ENCODE assay signal across 8 mouse cellular contexts in the genomic region with DNA sequence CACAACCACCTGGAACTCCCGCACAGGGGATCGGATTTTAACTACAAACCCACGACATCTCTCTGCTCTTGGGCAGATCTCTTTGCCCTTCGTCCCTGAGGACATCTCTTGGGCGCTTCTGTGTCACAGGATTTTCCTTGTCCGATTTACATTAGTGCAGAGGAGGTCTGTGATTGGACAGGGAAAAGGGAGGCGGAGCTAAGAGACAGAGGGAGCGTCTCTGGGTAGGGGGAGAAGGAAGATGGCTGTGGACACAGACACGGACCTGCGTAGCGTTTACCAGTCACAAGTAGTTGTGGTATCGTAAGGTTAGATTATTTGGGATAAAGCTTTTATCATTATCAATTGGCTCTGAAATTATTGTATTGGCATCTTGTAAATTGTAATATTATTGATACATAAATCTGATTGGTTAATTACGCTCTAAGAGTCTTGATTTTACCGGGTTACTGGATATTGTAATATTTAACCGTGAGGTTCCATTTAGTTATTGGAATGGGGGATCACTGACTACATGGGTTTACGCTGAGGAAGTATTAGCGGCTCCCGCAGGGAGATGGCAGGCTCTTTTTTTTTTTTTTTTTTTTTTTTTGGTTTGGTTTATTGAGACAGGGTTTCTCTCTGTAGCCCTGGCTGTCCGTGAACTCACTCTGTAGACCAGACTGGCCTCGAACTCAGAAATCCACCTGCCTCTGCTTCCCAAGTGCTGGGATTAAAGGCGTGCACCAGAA. TPM values are rescaled to one million over a fixed set of nuclear protein-coding genes. Genes with fewer than 3 reads are reported as not detected.
DNase-seq lines count a peak whose midpoint lies in the region; ATAC-seq and TF ChIP-seq lines count a peak whose summit lies in the region.

No protein-coding gene starts in this region.

- ATAC-seq in heart, embryonic 15.5 days (replicated peaks; ENCODE audit: insufficient number of reproducible peaks, insufficient read depth, low FRiP score, low read depth), result no peak
- ATAC-seq in hindbrain, embryonic 16.5 days, result peak; percentile 94
- peak; percentile 91 for ATAC-seq in midbrain, postnatal 0 days (ENCODE audit: low FRiP score)

- TF ChIP-seq CTCF in brain, embryonic 14.5 days (IDR thresholded peaks at IDR 0.05; ENCODE audit: borderline replicate concordance, extremely low read depth, insufficient read depth, insufficient read length), result no peak
- no peak for TF ChIP-seq CTCF in midbrain, postnatal 0 days (IDR thresholded peaks at IDR 0.05)

- 39% methylated on average over 21 of the region's 21 CpGs for WGBS in heart, embryonic 15.5 days
- 30% methylated on average over 21 of the region's 21 CpGs for WGBS in hindbrain, embryonic 16.5 days
- 27% methylated on average over 21 of the region's 21 CpGs for WGBS in midbrain, postnatal 0 days

- no peaks in the 10 kb centered on the region for H3K27me3 ChIP-seq in heart, embryonic 15.5 days
- no peaks in the 10 kb centered on the region for H3K27me3 ChIP-seq in hindbrain, embryonic 16.5 days (replicated peaks; ENCODE audit: control insufficient read depth, insufficient read depth, low read length)
- no peaks in the 10 kb centered on the region for H3K27me3 ChIP-seq in midbrain, postnatal 0 days (ENCODE audit: insufficient read depth, low read length)

- DNase-seq in heart, postnatal 14 days, result no peak
- peak; percentile 84 for DNase-seq in brain, embryonic 14.5 days (ENCODE audit: low read depth)
- DNase-seq in midbrain, postnatal 0 days (ENCODE audit: low spot score), result peak; percentile 70
- no peak for DNase-seq in layer of hippocampus, adult 11-12 months (ENCODE audit: low spot score)
- no peak for DNase-seq in cerebellum, adult 11-12 months
- no peak for DNase-seq in left cerebral cortex, adult 18-20 months (ENCODE audit: low spot score in 2 of 2)

- intact Hi-C loops in heart, postnatal 14 days (cut with DNase I), result loop anchor here (10.0 kb wide), 1 partner anchor 279 kb away; the partner anchor contains the start of gene Eno2

- H3K4me3 ChIP-seq in heart, embryonic 15.5 days, result peak overlapping the region; percentile 6; the same call in 1 of the 2 replicates
- H3K4me3 ChIP-seq in hindbrain, embryonic 16.5 days (ENCODE audit: low read length), result peak overlapping the region; percentile 35
- H3K4me3 ChIP-seq in midbrain, postnatal 0 days (ENCODE audit: low read depth, low read length), result peak overlapping the region; percentile 29

- H3K27ac ChIP-seq in heart, embryonic 15.5 days, result no peak overlapping the region
- peak overlapping the region; percentile 26; the same call in 1 of the 2 replicates for H3K27ac ChIP-seq in hindbrain, embryonic 16.5 days (ENCODE audit: low read depth, low read length)
- H3K27ac ChIP-seq in midbrain, postnatal 0 days (ENCODE audit: low read depth, low read length), result peak overlapping the region; percentile 26

- peak; percentile 20; the same call in 1 of the 2 replicates for TF ChIP-seq POLR2A in brain, embryonic 14.5 days (IDR thresholded peaks at IDR 0.05; ENCODE audit: borderline replicate concordance, extremely low read depth, insufficient read depth, insufficient read length, poor library complexity, severe bottlenecking)

- no peaks in the 10 kb centered on the region for H3K36me3 ChIP-seq in heart, embryonic 15.5 days
- no peaks in the 10 kb centered on the region for H3K36me3 ChIP-seq in hindbrain, embryonic 16.5 days (ENCODE audit: control insufficient read depth, insufficient read depth, low read length)
- H3K36me3 ChIP-seq in midbrain, postnatal 0 days (ENCODE audit: insufficient read depth, low read length), result no peaks in the 10 kb centered on the region

- H3K9me3 ChIP-seq in heart, embryonic 15.5 days (replicated peaks), result no peaks in the 10 kb centered on the region
- no peaks in the 10 kb centered on the region for H3K9me3 ChIP-seq in hindbrain, embryonic 16.5 days (ENCODE audit: control insufficient read depth, low read length)
- H3K9me3 ChIP-seq in midbrain, postnatal 0 days (ENCODE audit: low read length), result no peaks in the 10 kb centered on the region

- no peak overlapping the region for H3K9ac ChIP-seq in heart, embryonic 15.5 days
- H3K9ac ChIP-seq in hindbrain, embryonic 16.5 days (ENCODE audit: low read depth, low read length), result no peak overlapping the region
- no peak overlapping the region; the same call in 1 of the 2 replicates for H3K9ac ChIP-seq in midbrain, postnatal 0 days (replicated peaks; ENCODE audit: low read length, poor library complexity, severe bottlenecking)

- no peaks in the 10 kb centered on the region for H3K4me1 ChIP-seq in heart, embryonic 15.5 days (replicated peaks)
- H3K4me1 ChIP-seq in hindbrain, embryonic 16.5 days (ENCODE audit: control insufficient read depth, insufficient read depth, low read depth, low read length), result no peaks in the 10 kb centered on the region
- H3K4me1 ChIP-seq in midbrain, postnatal 0 days (ENCODE audit: insufficient read depth, low read length), result no peaks in the 10 kb centered on the region

- H3K4me2 ChIP-seq in heart, embryonic 15.5 days, result peak overlapping the region; percentile 48; the same call in 1 of the 2 replicates
- peak overlapping the region; percentile 61 for H3K4me2 ChIP-seq in hindbrain, embryonic 16.5 days (ENCODE audit: low read length)
- H3K4me2 ChIP-seq in midbrain, postnatal 0 days (ENCODE audit: low read depth, low read length, poor library complexity, severe bottlenecking), result peak overlapping the region; percentile 39

RNA-seq across cellular contexts. Expression of gene C1rl, which starts 7.3 kb away (rescaled TPM):
- polyA plus RNA-seq in heart, embryonic 15.5 days (2015; fragmentation: Nextera tagmentation; extraction: Ambion mirVana), result 0.42 and 0.56 TPM in 2 replicates
- 1 to 10 TPM in 1 of 2 experiments, under 1 TPM in 1; 0.90 to 1.1 TPM for total RNA-seq in heart, postnatal 14 days (2021)
- 0.04 and 0.10 TPM in 2 replicates for polyA plus RNA-seq in brain, embryonic 14.5 days (2012; rRNA removed)
- 0.26 and 0.39 TPM in 2 replicates for polyA plus RNA-seq in hindbrain, embryonic 16.5 days (2015; fragmentation: Nextera tagmentation; extraction: Ambion mirVana)
- total RNA-seq in midbrain, postnatal 0 days (2014; rRNA removed), result 0.19 TPM in 1 of 2 replicates, not detected in the other
- polyA plus RNA-seq in midbrain, postnatal 0 days (2015; fragmentation: Nextera tagmentation; extraction: Ambion mirVana), result 0.16 and 0.35 TPM in 2 replicates
- under 1 TPM; 0.19 to 0.42 TPM for total RNA-seq in left cerebral cortex, adult 18-20 months (2021)

RNA-seq across cellular contexts. Expression of gene Clstn3, which starts 21.0 kb away (rescaled TPM):
- 0.73 and 1.5 TPM in 2 replicates for polyA plus RNA-seq in heart, embryonic 15.5 days (2015; fragmentation: Nextera tagmentation; extraction: Ambion mirVana)
- 1 to 10 TPM in 1 of 2 experiments, under 1 TPM in 1; 0.24 to 1.5 TPM for total RNA-seq in heart, postnatal 14 days (2021)
- 79.6 and 109 TPM in 2 replicates for polyA plus RNA-seq in brain, embryonic 14.5 days (2012; rRNA removed)
- 174 and 180 TPM in 2 replicates for polyA plus RNA-seq in hindbrain, embryonic 16.5 days (2015; fragmentation: Nextera tagmentation; extraction: Ambion mirVana)
- total RNA-seq in midbrain, postnatal 0 days (2014; rRNA removed), result 315 and 318 TPM in 2 replicates
- 205 and 226 TPM in 2 replicates for polyA plus RNA-seq in midbrain, postnatal 0 days (2015; fragmentation: Nextera tagmentation; extraction: Ambion mirVana)
- 100 to 1,000 TPM; 358 to 362 TPM for total RNA-seq in left cerebral cortex, adult 18-20 months (2021)

RNA-seq across cellular contexts. Expression of gene C1ra, which starts 26.6 kb away (rescaled TPM):
- polyA plus RNA-seq in heart, embryonic 15.5 days (2015; fragmentation: Nextera tagmentation; extraction: Ambion mirVana), result 1.5 and 2.0 TPM in 2 replicates
- total RNA-seq in heart, postnatal 14 days (2021), result 10 to 100 TPM in 1 of 2 experiments, 1 to 10 TPM in 1; 8.8 to 10.8 TPM
- 0.15 and 0.22 TPM in 2 replicates for polyA plus RNA-seq in brain, embryonic 14.5 days (2012; rRNA removed)
- polyA plus RNA-seq in hindbrain, embryonic 16.5 days (2015; fragmentation: Nextera tagmentation; extraction: Ambion mirVana), result 0.23 and 0.70 TPM in 2 replicates
- total RNA-seq in midbrain, postnatal 0 days (2014; rRNA removed), result 0.24 and 0.49 TPM in 2 replicates
- 0.42 and 0.54 TPM in 2 replicates for polyA plus RNA-seq in midbrain, postnatal 0 days (2015; fragmentation: Nextera tagmentation; extraction: Ambion mirVana)
- 1 to 10 TPM; 2.2 to 2.9 TPM for total RNA-seq in left cerebral cortex, adult 18-20 months (2021)

RNA-seq across cellular contexts. Expression of gene C1s1, which starts 56.6 kb away (rescaled TPM):
- polyA plus RNA-seq in heart, embryonic 15.5 days (2015; fragmentation: Nextera tagmentation; extraction: Ambion mirVana), result 2.0 and 3.6 TPM in 2 replicates
- total RNA-seq in heart, postnatal 14 days (2021), result 10 to 100 TPM; 25.3 to 25.6 TPM
- polyA plus RNA-seq in brain, embryonic 14.5 days (2012; rRNA removed), result 0.54 and 0.57 TPM in 2 replicates
- polyA plus RNA-seq in hindbrain, embryonic 16.5 days (2015; fragmentation: Nextera tagmentation; extraction: Ambion mirVana), result 0.49 and 1.3 TPM in 2 replicates
- 0.28 and 0.33 TPM in 2 replicates for total RNA-seq in midbrain, postnatal 0 days (2014; rRNA removed)
- polyA plus RNA-seq in midbrain, postnatal 0 days (2015; fragmentation: Nextera tagmentation; extraction: Ambion mirVana), result 0.48 and 0.83 TPM in 2 replicates
- 1 to 10 TPM; 1.5 to 1.8 TPM for total RNA-seq in left cerebral cortex, adult 18-20 months (2021)

Comparison
In these comparisons a context has a peak if more than half of its experiments do, and no peak if none do; other contexts are left out.
1. DNase-seq: peak in brain, embryonic 14.5 days (single experiment) and midbrain, postnatal 0 days (single experiment); none in heart, postnatal 14 days (0 of 2), layer of hippocampus, adult 11-12 months (single experiment), cerebellum, adult 11-12 months (single experiment) and left cerebral cortex, adult 18-20 months (0 of 2).
2. RNA of gene Clstn3, which starts 21.0 kb away (polyA plus RNA-seq): 205 to 226 TPM in midbrain, postnatal 0 days, 174 to 180 TPM in hindbrain, embryonic 16.5 days and 79.6 to 109 TPM in brain, embryonic 14.5 days; 0.73 to 1.5 TPM in heart, embryonic 15.5 days; every median in the first group is over 10 times any median in the second.
3. Peak in every context shown above with its lines, with median percentiles within 50 percentile points of each other: H3K4me2 ChIP-seq and H3K4me3 ChIP-seq.